Comparison of ENCODE assay signal across 30 mouse cellular contexts in the genomic region with DNA sequence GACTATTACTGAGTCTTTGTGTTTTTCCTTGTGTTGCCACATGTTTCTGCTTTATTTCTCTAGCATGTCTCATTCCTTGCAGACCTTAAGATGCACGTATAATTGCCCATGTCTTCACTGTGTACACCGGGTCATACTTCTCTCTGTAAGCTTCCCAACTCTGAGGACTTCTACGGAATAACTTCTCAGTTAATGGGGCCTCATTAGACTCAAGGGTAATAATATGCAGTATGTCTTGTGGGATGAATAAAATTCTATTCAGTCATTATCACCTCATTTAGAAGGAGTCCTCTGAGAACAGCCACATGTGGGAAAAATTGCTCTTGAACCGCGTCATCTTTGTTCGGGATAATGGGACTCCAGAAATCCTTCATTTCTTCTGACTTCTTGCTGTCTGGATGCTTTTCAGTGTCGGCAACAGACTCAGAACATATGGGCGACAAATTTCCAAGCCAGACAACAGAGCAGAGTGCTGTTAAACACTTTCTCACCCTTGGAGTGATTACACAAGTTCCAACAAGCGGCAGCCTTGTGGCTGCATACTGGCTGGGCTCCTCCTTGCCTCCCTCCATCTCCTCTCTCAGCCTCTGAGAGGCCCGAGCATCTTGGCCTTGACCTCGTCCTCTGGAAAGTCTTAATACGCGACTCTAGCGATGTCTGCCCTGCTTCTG. TPM values are rescaled to one million over a fixed set of nuclear protein-coding genes. Genes with fewer than 3 reads are reported as not detected.
DNase-seq lines count a peak whose midpoint lies in the region; ATAC-seq and TF ChIP-seq lines count a peak whose summit lies in the region.
"Had no signal": no experiment of that assay in that cellular context is flagged by ENCODE, and none has a peak within 500 bp of the region (broad histone marks: within the 10 kb centered on the region; RNA-seq: fewer than 3 reads in every experiment).

No protein-coding gene starts in this region.

- TF ChIP-seq EP300 in lung, postnatal 0 days (IDR thresholded peaks at IDR 0.05): no peak

- peak overlapping the region; percentile 57 for H3K27ac ChIP-seq in forebrain, embryonic 13.5 days
- no peak overlapping the region for H3K27ac ChIP-seq in forebrain, embryonic 12.5 days
- no peak overlapping the region for H3K27ac ChIP-seq in lung, postnatal 0 days (ENCODE audit: low read length)
- no peak overlapping the region for H3K27ac ChIP-seq in forebrain, embryonic 16.5 days (ENCODE audit: low read length)
- H3K27ac ChIP-seq in limb, embryonic 14.5 days (replicated peaks; ENCODE audit: low read depth, low read length): peak overlapping the region; percentile 55
- H3K27ac ChIP-seq in hindbrain, postnatal 0 days: no peak overlapping the region
- H3K27ac ChIP-seq: gastrocnemius, adult 2 months; hindbrain, embryonic 12.5 days; limb, embryonic 12.5 days; liver, embryonic 13.5 days; lung, embryonic 15.5 days; midbrain, embryonic 12.5 days; neural tube, embryonic 13.5 days; stomach, embryonic 15.5 days had no signal

- no peaks in the 10 kb centered on the region for H3K36me3 ChIP-seq in forebrain, embryonic 13.5 days (ENCODE audit: poor library complexity, severe bottlenecking)
- no peaks in the 10 kb centered on the region for H3K36me3 ChIP-seq in forebrain, embryonic 12.5 days (replicated peaks)
- H3K36me3 ChIP-seq in lung, postnatal 0 days (ENCODE audit: insufficient read depth, low read length): no peaks in the 10 kb centered on the region
- H3K36me3 ChIP-seq in forebrain, embryonic 16.5 days (ENCODE audit: control insufficient read depth, insufficient read depth): no peaks in the 10 kb centered on the region
- no peaks in the 10 kb centered on the region for H3K36me3 ChIP-seq in limb, embryonic 14.5 days (ENCODE audit: control insufficient read depth, insufficient read depth, low read length)
- no peaks in the 10 kb centered on the region for H3K36me3 ChIP-seq in hindbrain, postnatal 0 days (ENCODE audit: insufficient read depth, low read length)
- H3K36me3 ChIP-seq: embryonic facial prominence, embryonic 12.5 days; G1E; hindbrain, embryonic 12.5 days; limb, embryonic 12.5 days; liver, embryonic 13.5 days; lung, embryonic 15.5 days; midbrain, embryonic 12.5 days; neural tube, embryonic 13.5 days; stomach, embryonic 15.5 days had no signal

- H3K27me3 ChIP-seq in forebrain, embryonic 13.5 days: no peaks in the 10 kb centered on the region
- H3K27me3 ChIP-seq in forebrain, embryonic 12.5 days: no peaks in the 10 kb centered on the region
- H3K27me3 ChIP-seq in lung, postnatal 0 days (replicated peaks; ENCODE audit: insufficient read depth, low read length): no peaks in the 10 kb centered on the region
- no peaks in the 10 kb centered on the region for H3K27me3 ChIP-seq in forebrain, embryonic 16.5 days (replicated peaks; ENCODE audit: control insufficient read depth, insufficient read depth, low read length)
- H3K27me3 ChIP-seq in limb, embryonic 14.5 days (ENCODE audit: control insufficient read depth, insufficient read depth, low read length): no peaks in the 10 kb centered on the region
- no peaks in the 10 kb centered on the region for H3K27me3 ChIP-seq in hindbrain, postnatal 0 days (ENCODE audit: insufficient read depth, low read length)
- H3K27me3 ChIP-seq: embryonic facial prominence, embryonic 12.5 days; hindbrain, embryonic 12.5 days; liver, embryonic 13.5 days; lung, embryonic 15.5 days; midbrain, embryonic 12.5 days; neural tube, embryonic 13.5 days; stomach, embryonic 15.5 days had no signal

- no peak for TF ChIP-seq CTCF in lung, postnatal 0 days (IDR thresholded peaks at IDR 0.05)
- TF ChIP-seq CTCF in hindbrain, postnatal 0 days (IDR thresholded peaks at IDR 0.05; ENCODE audit: low read depth): no peak

- peak; percentile 56 for DNase-seq in lung, postnatal 0 days (ENCODE audit: low spot score)
- DNase-seq in lung, postnatal 14 days: no peak
- DNase-seq in limb, embryonic 14.5 days (ENCODE audit: low spot score): peak; percentile 60
- DNase-seq in hindbrain, postnatal 0 days (ENCODE audit: low spot score): no peak
- no peak for DNase-seq in frontal cortex, postnatal 36 days (ENCODE audit: low spot score in 2 of 2)
- DNase-seq: adrenal gland, adult 8-10 months; cerebellum, adult 11 months; cerebellum, adult 9-10 months; cerebellum, postnatal 36 days; gastrocnemius, adult 2 months; gastrocnemius, postnatal 36 days; heart, adult 18-20 months; heart, postnatal 36 days; kidney, adult 9 months; kidney, postnatal 10 days; liver, embryonic 13.5 days had no signal

- H3K4me3 ChIP-seq in forebrain, embryonic 13.5 days: no peak overlapping the region
- no peak overlapping the region for H3K4me3 ChIP-seq in forebrain, embryonic 12.5 days (replicated peaks)
- H3K4me3 ChIP-seq in lung, postnatal 0 days (ENCODE audit: low read depth, low read length): no peak overlapping the region
- H3K4me3 ChIP-seq in forebrain, embryonic 16.5 days (replicated peaks; ENCODE audit: low read length): no peak overlapping the region
- no peak overlapping the region for H3K4me3 ChIP-seq in limb, embryonic 14.5 days (replicated peaks; ENCODE audit: low read length)
- no peak overlapping the region for H3K4me3 ChIP-seq in hindbrain, postnatal 0 days (ENCODE audit: low read length)
- H3K4me3 ChIP-seq: embryonic facial prominence, embryonic 12.5 days; gastrocnemius, adult 2 months; hindbrain, embryonic 12.5 days; limb, embryonic 12.5 days; liver, embryonic 13.5 days; lung, embryonic 15.5 days; megakaryocyte, embryonic 14.5 days; midbrain, embryonic 12.5 days; neural tube, embryonic 13.5 days; stomach, embryonic 15.5 days had no signal

- H3K4me2 ChIP-seq in forebrain, embryonic 13.5 days: no peak overlapping the region
- no peak overlapping the region for H3K4me2 ChIP-seq in forebrain, embryonic 12.5 days
- H3K4me2 ChIP-seq in lung, postnatal 0 days (replicated peaks; ENCODE audit: low read depth, low read length): no peak overlapping the region
- no peak overlapping the region for H3K4me2 ChIP-seq in forebrain, embryonic 16.5 days (ENCODE audit: low read length)
- H3K4me2 ChIP-seq in limb, embryonic 14.5 days (replicated peaks; ENCODE audit: low read depth, low read length, severe bottlenecking): no peak overlapping the region
- H3K4me2 ChIP-seq in hindbrain, postnatal 0 days (ENCODE audit: low read depth, low read length): no peak overlapping the region
- H3K4me2 ChIP-seq: embryonic facial prominence, embryonic 12.5 days; heart, embryonic 11.5 days; hindbrain, embryonic 12.5 days; limb, embryonic 12.5 days; liver, embryonic 13.5 days; lung, embryonic 15.5 days; midbrain, embryonic 12.5 days; neural tube, embryonic 13.5 days; stomach, embryonic 15.5 days had no signal

- H3K9ac ChIP-seq in forebrain, embryonic 13.5 days: no peak overlapping the region
- no peak overlapping the region for H3K9ac ChIP-seq in forebrain, embryonic 12.5 days
- H3K9ac ChIP-seq in lung, postnatal 0 days (replicated peaks; ENCODE audit: low read depth): no peak overlapping the region
- H3K9ac ChIP-seq in forebrain, embryonic 16.5 days (replicated peaks; ENCODE audit: low read depth, low read length): no peak overlapping the region
- no peak overlapping the region for H3K9ac ChIP-seq in limb, embryonic 14.5 days (ENCODE audit: low read depth, low read length, severe bottlenecking)
- no peak overlapping the region for H3K9ac ChIP-seq in hindbrain, postnatal 0 days (replicated peaks; ENCODE audit: low read length)
- H3K9ac ChIP-seq: embryonic facial prominence, embryonic 12.5 days; hindbrain, embryonic 12.5 days; limb, embryonic 12.5 days; liver, embryonic 13.5 days; lung, embryonic 15.5 days; midbrain, embryonic 12.5 days; neural tube, embryonic 13.5 days; stomach, embryonic 15.5 days had no signal

- ATAC-seq in forebrain, embryonic 13.5 days: no peak
- no peak for ATAC-seq in forebrain, embryonic 12.5 days (ENCODE audit: low FRiP score)
- peak; percentile 72 for ATAC-seq in lung, postnatal 0 days
- ATAC-seq in forebrain, embryonic 16.5 days: peak; percentile 43; the same call in 1 of the 2 replicates
- ATAC-seq in limb, embryonic 14.5 days (ENCODE audit: low FRiP score, low read depth): peak; percentile 81
- ATAC-seq in hindbrain, postnatal 0 days: no peak
- ATAC-seq: intestine, embryonic 16.5 days had no signal

- no peaks in the 10 kb centered on the region for H3K9me3 ChIP-seq in forebrain, embryonic 13.5 days (replicated peaks)
- no peaks in the 10 kb centered on the region for H3K9me3 ChIP-seq in forebrain, embryonic 12.5 days
- H3K9me3 ChIP-seq in lung, postnatal 0 days (ENCODE audit: low read length): no peaks in the 10 kb centered on the region
- H3K9me3 ChIP-seq in forebrain, embryonic 16.5 days (ENCODE audit: control insufficient read depth, low read length): no peaks in the 10 kb centered on the region
- no peaks in the 10 kb centered on the region for H3K9me3 ChIP-seq in limb, embryonic 14.5 days (ENCODE audit: control insufficient read depth, low read length)
- H3K9me3 ChIP-seq in hindbrain, postnatal 0 days (ENCODE audit: low read length): no peaks in the 10 kb centered on the region
- H3K9me3 ChIP-seq: embryonic facial prominence, embryonic 12.5 days; G1E; hindbrain, embryonic 12.5 days; limb, embryonic 12.5 days; liver, embryonic 13.5 days; lung, embryonic 15.5 days; megakaryocyte, embryonic 14.5 days; midbrain, embryonic 12.5 days; neural tube, embryonic 13.5 days; stomach, embryonic 15.5 days had no signal

- TF ChIP-seq POLR2A in limb, embryonic 14.5 days (IDR thresholded peaks at IDR 0.05; ENCODE audit: borderline replicate concordance, extremely low read depth, insufficient read depth, insufficient read length): no peak

- peaks cover 7% of the 10 kb centered on the region for H3K4me1 ChIP-seq in forebrain, embryonic 13.5 days
- peaks cover under 1% of the 10 kb centered on the region; the same call in 1 of the 2 replicates for H3K4me1 ChIP-seq in forebrain, embryonic 12.5 days
- H3K4me1 ChIP-seq in lung, postnatal 0 days (ENCODE audit: insufficient read depth, low read depth, low read length): no peaks in the 10 kb centered on the region
- peaks cover 13% of the 10 kb centered on the region for H3K4me1 ChIP-seq in forebrain, embryonic 16.5 days (replicated peaks; ENCODE audit: control insufficient read depth, insufficient read depth, low read length)
- 0 out of 2 replicates have a peak, but pooled peaks cover 11% of the 10 kb centered on the region for H3K4me1 ChIP-seq in limb, embryonic 14.5 days (ENCODE audit: control insufficient read depth, insufficient read depth, low read length)
- H3K4me1 ChIP-seq in hindbrain, postnatal 0 days (ENCODE audit: insufficient read depth, low read length): no peaks in the 10 kb centered on the region
- H3K4me1 ChIP-seq: embryonic facial prominence, embryonic 12.5 days; liver, embryonic 13.5 days; lung, embryonic 15.5 days; stomach, embryonic 15.5 days had no signal

- 72% methylated on average over 14 of the region's 14 CpGs for WGBS in forebrain, embryonic 13.5 days
- 74% methylated on average over 14 of the region's 14 CpGs for WGBS in forebrain, embryonic 12.5 days
- WGBS in lung, postnatal 0 days: 46% methylated on average over 14 of the region's 14 CpGs
- WGBS in forebrain, embryonic 16.5 days: 57% methylated on average over 14 of the region's 14 CpGs
- WGBS in limb, embryonic 14.5 days: 30% methylated on average over 14 of the region's 14 CpGs
- 73% methylated on average over 14 of the region's 14 CpGs for WGBS in hindbrain, postnatal 0 days

RNA-seq across cellular contexts. Expression of a gene that starts 10.5 kb away (rescaled TPM):
- polyA plus RNA-seq in forebrain, embryonic 13.5 days (2015; fragmentation: Nextera tagmentation; extraction: Ambion mirVana): 154 and 158 TPM in 2 replicates
- 183 and 206 TPM in 2 replicates for polyA plus RNA-seq in forebrain, embryonic 12.5 days (2016; fragmentation: Nextera tagmentation; extraction: Ambion mirVana)
- 34.6 and 40.0 TPM in 2 replicates for polyA plus RNA-seq in lung, postnatal 0 days (2015; fragmentation: Nextera tagmentation; extraction: Ambion mirVana)
- 157 and 179 TPM in 2 replicates for polyA plus RNA-seq in forebrain, embryonic 16.5 days (2015; fragmentation: Nextera tagmentation; extraction: Ambion mirVana)
- 67.7 and 71.4 TPM in 2 replicates for polyA plus RNA-seq in limb, embryonic 14.5 days (2012; rRNA removed)
- 87.9 and 97.7 TPM in 2 replicates for polyA plus RNA-seq in limb, embryonic 14.5 days (2014; fragmentation: Nextera tagmentation; extraction: Ambion mirVana)
- 79.6 and 80.0 TPM in 2 replicates for total RNA-seq in hindbrain, postnatal 0 days (2014; rRNA removed)
- polyA plus RNA-seq in hindbrain, postnatal 0 days (2015; fragmentation: Nextera tagmentation; extraction: Ambion mirVana): 62.3 and 64.8 TPM in 2 replicates

RNA-seq across cellular contexts. Expression of a gene that starts 43.2 kb away (rescaled TPM):
- polyA plus RNA-seq in forebrain, embryonic 13.5 days (2015; fragmentation: Nextera tagmentation; extraction: Ambion mirVana): 0.46 and 0.62 TPM in 2 replicates
- polyA plus RNA-seq in forebrain, embryonic 12.5 days (2016; fragmentation: Nextera tagmentation; extraction: Ambion mirVana): 0.90 and 1.2 TPM in 2 replicates
- polyA plus RNA-seq in lung, postnatal 0 days (2015; fragmentation: Nextera tagmentation; extraction: Ambion mirVana): not detected in 2 replicates
- 0.37 TPM in 2 replicates for polyA plus RNA-seq in forebrain, embryonic 16.5 days (2015; fragmentation: Nextera tagmentation; extraction: Ambion mirVana)
- polyA plus RNA-seq in limb, embryonic 14.5 days (2012; rRNA removed): 0.53 and 0.72 TPM in 2 replicates
- polyA plus RNA-seq in limb, embryonic 14.5 days (2014; fragmentation: Nextera tagmentation; extraction: Ambion mirVana): 0.43 and 0.55 TPM in 2 replicates
- total RNA-seq in hindbrain, postnatal 0 days (2014; rRNA removed): 0.50 and 2.6 TPM in 2 replicates
- 0.26 and 0.33 TPM in 2 replicates for polyA plus RNA-seq in hindbrain, postnatal 0 days (2015; fragmentation: Nextera tagmentation; extraction: Ambion mirVana)

RNA-seq across cellular contexts. Expression of a gene that starts 59.3 kb away (rescaled TPM):
- 65.3 and 68.9 TPM in 2 replicates for polyA plus RNA-seq in forebrain, embryonic 13.5 days (2015; fragmentation: Nextera tagmentation; extraction: Ambion mirVana)
- 68.7 and 72.8 TPM in 2 replicates for polyA plus RNA-seq in forebrain, embryonic 12.5 days (2016; fragmentation: Nextera tagmentation; extraction: Ambion mirVana)
- 21.5 and 28.2 TPM in 2 replicates for polyA plus RNA-seq in lung, postnatal 0 days (2015; fragmentation: Nextera tagmentation; extraction: Ambion mirVana)
- 60.1 and 72.9 TPM in 2 replicates for polyA plus RNA-seq in forebrain, embryonic 16.5 days (2015; fragmentation: Nextera tagmentation; extraction: Ambion mirVana)
- polyA plus RNA-seq in limb, embryonic 14.5 days (2012; rRNA removed): 41.3 and 41.5 TPM in 2 replicates
- polyA plus RNA-seq in limb, embryonic 14.5 days (2014; fragmentation: Nextera tagmentation; extraction: Ambion mirVana): 41.0 and 54.2 TPM in 2 replicates
- 30.9 and 34.4 TPM in 2 replicates for total RNA-seq in hindbrain, postnatal 0 days (2014; rRNA removed)
- polyA plus RNA-seq in hindbrain, postnatal 0 days (2015; fragmentation: Nextera tagmentation; extraction: Ambion mirVana): 27.3 and 28.1 TPM in 2 replicates

Comparison
In these comparisons a context has a peak if more than half of its experiments do, and no peak if none do; other contexts are left out.
1. ATAC-seq: peak in lung, postnatal 0 days (single experiment), forebrain, embryonic 16.5 days (single experiment) and limb, embryonic 14.5 days (single experiment); none in forebrain, embryonic 13.5 days (single experiment), forebrain, embryonic 12.5 days (single experiment) and hindbrain, postnatal 0 days (single experiment).
2. H3K27ac ChIP-seq: peak in forebrain, embryonic 13.5 days (single experiment) and limb, embryonic 14.5 days (single experiment); none in forebrain, embryonic 12.5 days (single experiment), lung, postnatal 0 days (single experiment), forebrain, embryonic 16.5 days (single experiment) and hindbrain, postnatal 0 days (single experiment).
3. DNase-seq: peak in lung, postnatal 0 days (single experiment) and limb, embryonic 14.5 days (single experiment); none in lung, postnatal 14 days (single experiment), hindbrain, postnatal 0 days (single experiment) and frontal cortex, postnatal 36 days (0 of 2).